Mouse (Mus musculus): ENCODE results near the gene Tap2.

The Tap2 gene

DNA sequence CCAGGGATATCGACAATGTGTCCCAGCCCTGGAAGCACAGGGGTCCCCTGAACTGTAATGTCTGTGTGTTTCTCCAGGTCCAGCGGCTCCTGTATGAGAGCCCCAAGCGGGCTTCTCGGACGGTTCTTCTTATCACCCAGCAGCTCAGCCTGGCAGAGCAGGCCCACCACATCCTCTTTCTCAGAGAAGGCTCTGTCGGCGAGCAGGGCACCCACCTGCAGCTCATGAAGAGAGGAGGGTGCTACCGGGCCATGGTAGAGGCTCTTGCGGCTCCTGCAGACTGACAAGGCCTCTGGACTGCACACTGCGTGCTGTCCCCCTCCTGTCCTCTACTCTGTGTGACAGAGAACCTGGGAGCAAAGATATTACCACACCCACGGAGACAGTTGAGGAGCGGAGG is 6.8 kb upstream of the Tap2 start:
- peak; percentile 38 for DNase-seq (ENCODE audit: low spot score)

DNA sequence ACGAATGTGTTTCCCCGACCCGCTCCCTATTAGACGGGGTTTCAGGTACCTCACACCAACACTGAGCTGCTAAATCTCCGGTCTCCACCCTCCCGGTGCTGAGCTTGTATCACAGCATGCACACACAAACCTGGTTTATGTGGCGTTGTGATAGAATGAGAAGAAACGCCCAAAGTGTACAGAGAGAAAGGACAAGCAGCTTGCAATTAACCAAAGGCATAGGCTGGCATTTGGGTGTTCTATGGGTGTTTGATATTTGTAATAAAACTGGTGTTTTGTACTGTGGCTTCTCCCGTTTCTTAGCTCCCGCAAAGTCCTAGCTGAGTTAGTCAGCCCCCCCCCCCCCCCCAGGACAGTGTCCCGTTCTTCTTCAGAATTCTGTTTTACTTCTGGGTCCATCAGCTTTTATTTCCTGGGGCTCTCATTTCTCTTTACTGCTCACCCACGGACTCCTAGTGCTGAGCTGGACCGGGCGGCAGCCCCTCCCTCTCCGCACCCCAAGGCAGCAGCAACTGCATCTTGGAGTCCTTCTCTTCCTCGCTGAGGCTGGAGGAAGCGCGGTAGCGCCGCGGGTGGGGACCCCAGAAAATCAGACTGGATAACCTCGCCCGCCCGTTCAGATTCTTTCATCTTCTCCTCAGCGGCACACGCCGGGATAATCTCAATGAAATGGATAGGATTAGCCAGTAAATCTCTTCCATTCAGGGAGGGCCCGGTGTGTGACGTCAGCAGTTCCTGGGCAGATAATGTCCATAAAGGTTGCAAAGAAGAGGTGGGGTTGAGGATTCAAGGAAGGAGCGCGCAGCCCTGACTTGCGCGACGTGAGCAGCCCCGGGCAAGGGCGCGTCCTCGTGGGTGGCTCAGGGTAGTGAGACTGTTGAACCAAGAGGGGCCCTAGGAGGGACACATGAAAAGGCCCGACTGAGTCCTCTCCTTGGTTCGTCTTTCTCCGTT is 6.1 kb upstream of the Tap2 start, which contains the start of gene Psmb8:
Gene Psmb8 (plus strand): TSS at position 781 of the 954 bp plus-strand sequence.
- peak; percentile 71 for DNase-seq (ENCODE audit: low spot score)

GRCm38 (mm10) chr17:34197904-34198520 is 5.3 kb upstream of the Tap2 start:
- DNase-seq (ENCODE audit: low spot score): peak; percentile 49

GRCm38 (mm10) chr17:34198521-34198912 is 4.8 kb upstream of the Tap2 start:
- DNase-seq (ENCODE audit: low spot score): no peak

- DNase-seq (ENCODE audit: low spot score): no peak
Observed at GRCm38 (mm10) chr17:34199050-34199619, 4.2 kb upstream of the Tap2 start.

DNA sequence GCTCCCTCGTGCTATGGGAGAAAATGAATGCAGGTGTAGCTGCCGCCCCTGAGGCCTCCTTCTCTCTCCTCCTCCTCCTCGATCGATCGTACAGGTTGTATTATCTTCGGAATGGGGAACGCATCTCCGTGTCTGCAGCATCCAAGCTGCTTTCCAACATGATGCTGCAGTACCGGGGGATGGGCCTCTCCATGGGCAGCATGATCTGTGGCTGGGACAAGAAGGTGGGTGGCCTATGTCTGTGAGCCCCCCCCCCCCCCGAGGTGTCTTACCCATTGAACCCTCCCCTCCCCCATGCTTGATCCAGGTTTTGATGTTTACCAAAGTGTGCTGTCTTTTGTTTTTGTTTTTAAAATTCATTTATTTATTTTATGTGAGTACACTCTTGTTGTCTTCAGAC is 3.3 kb upstream of the Tap2 start:
- DNase-seq (ENCODE audit: low spot score): no peak

DNA sequence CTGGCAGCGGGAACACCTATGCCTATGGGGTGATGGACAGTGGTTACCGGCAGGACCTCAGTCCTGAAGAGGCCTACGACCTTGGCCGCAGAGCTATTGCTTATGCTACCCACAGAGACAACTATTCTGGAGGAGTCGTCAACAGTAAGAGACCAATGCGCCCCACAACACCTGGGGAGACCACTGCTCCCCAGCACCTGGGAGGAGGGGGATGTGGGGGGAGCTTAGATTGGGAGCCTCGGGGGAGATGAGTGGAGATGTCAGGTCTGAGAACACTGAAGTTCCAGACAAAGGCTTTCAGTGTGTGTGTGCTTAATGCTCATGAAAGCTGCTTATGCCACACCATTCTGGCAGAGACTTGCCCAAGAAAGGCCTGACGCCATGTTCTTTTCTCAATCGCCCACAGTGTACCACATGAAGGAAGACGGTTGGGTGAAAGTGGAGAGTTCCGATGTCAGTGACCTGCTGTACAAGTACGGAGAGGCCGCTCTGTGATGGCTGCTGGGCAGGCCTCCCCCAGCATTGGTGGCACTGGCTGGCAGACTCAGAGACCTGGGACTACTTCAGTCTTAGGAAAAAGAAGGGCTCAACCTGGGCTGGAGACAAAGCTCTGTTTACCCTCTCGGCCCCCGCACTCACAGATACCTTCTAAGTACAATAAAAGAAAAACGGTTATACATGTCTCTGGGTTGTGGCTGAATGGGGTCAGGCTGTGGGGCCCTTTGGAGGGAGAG is 2.4 kb upstream of the Tap2 start:
- no peak for DNase-seq (ENCODE audit: low spot score)

- no peak for DNase-seq (ENCODE audit: low spot score)
Observed at GRCm38 (mm10) chr17:34201506-34202055, 1.7 kb upstream of the Tap2 start.

- DNase-seq (ENCODE audit: low spot score): no peak
Observed at GRCm38 (mm10) chr17:34202760-34203442, 426 bp upstream of the Tap2 start.

- peak; percentile 86 for DNase-seq (ENCODE audit: low spot score)
Observed at GRCm38 (mm10) chr17:34204303-34205010, 1.1 kb downstream of the Tap2 start.

- DNase-seq (ENCODE audit: low spot score): no peak
Observed at GRCm38 (mm10) chr17:34205021-34205745, 1.9 kb downstream of the Tap2 start.

DNA sequence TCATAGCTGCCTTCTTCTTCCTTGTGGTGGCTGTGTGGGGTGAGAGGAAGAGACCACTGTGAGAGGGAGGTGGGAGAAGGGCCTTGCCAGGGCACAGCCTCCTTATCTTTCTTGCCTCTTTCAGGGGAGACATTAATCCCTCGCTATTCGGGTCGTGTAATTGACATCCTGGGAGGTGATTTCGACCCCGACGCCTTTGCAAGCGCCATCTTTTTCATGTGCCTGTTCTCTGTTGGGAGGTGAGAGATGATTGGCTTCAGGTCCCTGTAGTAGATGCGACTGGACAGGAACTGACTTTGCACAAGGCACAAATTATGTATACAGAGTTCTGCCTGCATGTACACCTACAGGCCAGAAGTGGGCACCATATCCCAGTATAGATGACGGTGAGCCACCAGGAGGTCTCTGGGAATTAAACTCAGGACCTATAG is 2.4 kb downstream of the Tap2 start:
- peak; percentile 33 for DNase-seq (ENCODE audit: low spot score)

GRCm38 (mm10) chr17:34206731-34207130 is 3.4 kb downstream of the Tap2 start:
- DNase-seq (ENCODE audit: low spot score): no peak

DNA sequence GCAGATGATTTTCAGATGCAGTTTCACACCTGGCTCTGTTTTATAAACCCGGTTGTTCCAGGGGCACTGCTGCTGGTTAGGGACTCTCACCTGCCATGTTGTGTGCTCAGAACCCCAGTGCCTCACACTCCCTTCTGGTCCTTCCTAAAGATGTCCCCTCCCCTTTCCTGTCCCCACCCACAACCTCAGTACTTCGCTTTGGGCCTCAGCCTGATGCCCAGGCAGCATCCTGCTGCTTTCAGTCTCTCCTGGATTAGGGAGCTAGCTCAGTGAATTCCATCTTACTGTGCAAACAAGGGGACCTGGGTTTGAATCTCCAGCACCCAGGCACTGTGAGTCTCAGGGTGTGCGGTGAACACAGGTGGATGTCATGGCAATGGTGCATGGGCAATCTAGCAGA is 4.1 kb downstream of the Tap2 start:
- DNase-seq (ENCODE audit: low spot score): no peak

- DNase-seq (ENCODE audit: low spot score): no peak
Observed at GRCm38 (mm10) chr17:34207866-34208265, 4.5 kb downstream of the Tap2 start.

DNA sequence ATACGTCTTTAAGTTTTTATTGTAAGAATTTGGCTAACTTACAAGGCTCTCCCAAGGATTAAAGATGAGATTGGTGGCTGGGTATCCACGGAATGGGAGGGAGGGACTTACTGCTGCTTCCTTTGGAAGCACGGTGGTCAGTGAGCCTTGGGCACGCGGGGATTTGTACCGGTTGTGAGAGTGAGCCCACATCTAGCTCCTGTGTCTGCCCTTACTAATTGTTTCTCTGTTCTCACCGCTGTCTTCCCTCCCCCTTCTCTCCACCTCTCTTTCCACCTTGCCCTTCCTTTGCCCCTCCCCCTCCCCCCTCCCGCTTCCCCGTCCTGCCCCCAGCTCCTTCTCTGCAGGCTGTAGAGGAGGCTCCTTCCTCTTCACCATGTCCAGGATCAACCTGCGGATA is 5.1 kb downstream of the Tap2 start:
- DNase-seq (ENCODE audit: low spot score): no peak

- DNase-seq (ENCODE audit: low spot score): no peak
Observed at GRCm38 (mm10) chr17:34209680-34210079, 6.4 kb downstream of the Tap2 start.

DNA sequence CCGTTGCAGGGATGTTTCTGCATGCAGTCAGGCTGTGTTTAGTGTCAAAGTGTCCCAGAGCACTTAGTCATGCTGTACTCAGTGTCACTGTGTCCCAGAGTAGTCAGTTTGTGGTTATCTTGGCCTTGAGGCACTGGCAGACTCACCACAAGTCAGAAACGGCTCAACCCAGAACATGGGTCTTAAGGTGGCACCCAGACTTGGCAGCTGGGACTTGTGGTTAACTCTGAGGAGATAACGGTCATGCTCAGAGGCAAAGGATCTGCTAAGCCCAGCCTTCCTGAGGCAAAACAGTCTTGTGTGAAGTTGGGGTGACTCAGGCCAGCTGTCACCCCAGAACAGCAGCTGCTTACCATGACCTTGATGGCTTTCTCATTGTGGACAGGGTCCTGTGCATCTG is 7.3 kb downstream of the Tap2 start:
- no peak for DNase-seq (ENCODE audit: low spot score)

DNA sequence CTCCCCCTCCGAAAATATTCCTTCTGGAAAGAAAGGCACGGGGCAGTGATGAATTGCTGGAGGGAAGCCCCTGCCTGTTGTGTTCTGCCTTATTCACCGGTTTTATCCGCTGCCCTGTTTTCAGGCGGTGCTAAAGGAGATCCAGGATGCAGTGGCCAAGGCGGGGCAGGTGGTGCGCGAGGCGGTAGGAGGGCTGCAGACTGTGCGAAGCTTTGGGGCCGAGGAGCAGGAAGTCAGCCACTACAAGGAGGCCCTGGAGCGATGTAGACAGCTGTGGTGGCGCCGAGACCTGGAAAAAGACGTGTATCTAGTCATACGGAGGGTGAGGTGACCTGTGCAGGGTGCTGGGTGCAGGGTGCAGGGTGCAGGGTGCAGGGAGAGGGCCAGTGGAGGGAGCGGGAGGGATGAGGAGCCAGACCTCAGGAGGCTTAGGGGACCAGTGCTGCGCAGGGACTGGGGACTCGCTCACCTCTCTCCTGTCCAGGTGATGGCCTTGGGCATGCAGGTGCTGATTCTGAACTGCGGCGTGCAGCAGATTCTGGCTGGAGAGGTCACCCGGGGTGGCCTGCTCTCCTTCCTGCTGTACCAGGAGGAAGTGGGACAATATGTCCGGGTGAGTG is 8.5 kb downstream of the Tap2 start:
- no peak for DNase-seq (ENCODE audit: low spot score)

DNA sequence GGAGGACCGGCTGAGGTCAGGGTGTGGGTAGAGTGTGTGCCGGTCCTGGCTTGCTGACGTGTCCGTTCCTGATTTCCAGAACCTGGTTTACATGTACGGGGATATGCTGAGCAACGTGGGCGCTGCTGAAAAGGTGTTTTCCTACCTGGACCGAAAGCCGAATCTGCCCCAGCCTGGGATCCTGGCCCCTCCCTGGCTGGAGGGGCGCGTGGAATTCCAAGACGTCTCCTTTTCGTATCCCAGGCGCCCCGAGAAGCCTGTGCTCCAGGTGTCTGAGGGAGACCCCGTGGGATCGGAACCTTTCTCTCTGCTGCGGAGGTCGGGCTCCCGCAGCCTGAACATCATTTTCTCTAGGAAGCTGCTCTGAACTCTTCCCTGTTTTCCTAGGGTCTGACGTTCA is 10.6 kb downstream of the Tap2 start:
- DNase-seq (ENCODE audit: low spot score): no peak
